ENCODE assay signal across 21 mouse cellular contexts in the genomic region with DNA sequence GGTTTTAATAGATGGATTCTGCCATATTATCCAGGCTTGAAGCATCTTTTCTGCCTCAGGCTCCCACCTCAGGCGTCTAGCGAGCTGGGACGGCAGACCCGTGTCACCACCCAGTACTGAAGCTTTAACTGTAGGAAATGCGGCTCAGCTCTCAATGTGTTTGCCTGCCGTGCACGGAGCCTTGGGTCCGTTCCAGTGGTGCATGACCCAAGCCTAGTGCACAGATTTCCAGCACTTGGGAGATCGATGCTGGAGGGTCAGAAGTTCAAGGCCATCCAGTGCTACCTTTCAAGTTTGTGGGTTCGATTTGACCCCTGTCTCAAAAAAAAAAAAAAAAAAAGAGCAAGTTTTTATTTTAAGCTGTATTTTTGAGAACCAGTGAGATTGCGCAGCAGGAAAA.
"Had no signal": no experiment of that assay in that cellular context is flagged by ENCODE, and none has a peak within 500 bp of the region (broad histone marks: within the 10 kb centered on the region; RNA-seq: fewer than 3 reads in every experiment).

No protein-coding gene starts in this region.

- ATAC-seq: forebrain, postnatal 0 days; hindbrain, postnatal 0 days; intestine, embryonic 16.5 days had no signal

- H3K4me1 ChIP-seq: heart, embryonic 13.5 days; heart, embryonic 15.5 days; hindbrain, embryonic 13.5 days; hindbrain, embryonic 15.5 days; limb, embryonic 12.5 days; liver, embryonic 13.5 days had no signal

- H3K27me3 ChIP-seq: heart, embryonic 13.5 days; heart, embryonic 15.5 days; hindbrain, embryonic 13.5 days; hindbrain, embryonic 15.5 days; limb, embryonic 12.5 days; liver, embryonic 13.5 days had no signal

- H3K9ac ChIP-seq: forebrain, postnatal 0 days; heart, embryonic 13.5 days; heart, embryonic 15.5 days; hindbrain, embryonic 13.5 days; hindbrain, embryonic 15.5 days; limb, embryonic 12.5 days; liver, embryonic 13.5 days had no signal

- H3K4me2 ChIP-seq: heart, embryonic 11.5 days; heart, embryonic 13.5 days; heart, embryonic 15.5 days; hindbrain, embryonic 13.5 days; hindbrain, embryonic 15.5 days; limb, embryonic 12.5 days; liver, embryonic 13.5 days had no signal

- DNase-seq: forebrain, postnatal 0 days; gastrocnemius, postnatal 14 days; gastrocnemius, postnatal 36 days; heart, adult 11 months; heart, adult 2 months; heart, postnatal 14 days; heart, postnatal 36 days; kidney, adult 2 months; kidney, adult 9 months; layer of hippocampus, adult 9-11 months; layer of hippocampus, postnatal 36 days; left cerebral cortex, postnatal 4 days; liver, embryonic 13.5 days had no signal

- H3K9me3 ChIP-seq: heart, embryonic 13.5 days; heart, embryonic 15.5 days; hindbrain, embryonic 13.5 days; hindbrain, embryonic 15.5 days; limb, embryonic 12.5 days; liver, embryonic 13.5 days had no signal

- H3K27ac ChIP-seq: heart, adult 2 months; heart, embryonic 13.5 days; heart, embryonic 15.5 days; hindbrain, embryonic 13.5 days; hindbrain, embryonic 15.5 days; hindbrain, postnatal 0 days; limb, embryonic 12.5 days; liver, embryonic 13.5 days had no signal

- H3K4me3 ChIP-seq: heart, adult 2 months; heart, embryonic 13.5 days; heart, embryonic 15.5 days; hindbrain, embryonic 13.5 days; hindbrain, embryonic 15.5 days; limb, embryonic 12.5 days; liver, embryonic 13.5 days had no signal
